Mouse (Mus musculus): Measurements from ENCODE around the gene Mapk8ip2. TPM values are rescaled to one million over a fixed set of nuclear protein-coding genes. Genes with fewer than 3 reads are reported as not detected.

Mapk8ip2 gene
- polyA plus RNA-seq (2014; fragmentation: Nextera tagmentation; extraction: Ambion mirVana) = 62.8 and 66.3 TPM in 2 replicates

GRCm38 (mm10) chr15:89453865-89454478 lies at the start of gene Mapk8ip2:
Gene Mapk8ip2, plus strand, starts transcription at chr15:89453913.
- ATAC-seq (ENCODE audit: low FRiP score) = peak; percentile 80
- Histone ChIP-seq H3K4me2 (replicated peaks) (peak within 1 kb of the TSS; percentile 98), H3K4me3 (replicated peaks; ENCODE audit: low read length) (peak within 1 kb of the TSS; percentile 79), H3K4me1 (replicated peaks; ENCODE audit: control insufficient read depth, insufficient read depth, low read length) (peaks cover 26% of the 10 kb centered on the region), H3K9me3 (ENCODE audit: control insufficient read depth, low read length) (no peaks in the 10 kb centered on the region), H3K36me3 (replicated peaks; ENCODE audit: control insufficient read depth, insufficient read depth) (peaks cover 28% of the 10 kb centered on the region), H3K27ac (peak within 1 kb of the TSS; percentile 85), H3K27me3 (ENCODE audit: control insufficient read depth, insufficient read depth, low read length) (no peaks in the 10 kb centered on the region), H3K9ac (peak within 1 kb of the TSS; percentile 88)
- WGBS = under 1% methylated on average over 53 of the region's 53 CpGs
- peak; percentile 53 for DNase-seq (ENCODE audit: low spot score)

- H3K27me3 ChIP-seq (ENCODE audit: control insufficient read depth, insufficient read depth, low read length) = no peaks in the 10 kb centered on the region
- no peak overlapping the region for H3K27ac ChIP-seq
- no peak overlapping the region for H3K4me2 ChIP-seq (replicated peaks)
- no peak for ATAC-seq (ENCODE audit: low FRiP score)
- H3K36me3 ChIP-seq (replicated peaks; ENCODE audit: control insufficient read depth, insufficient read depth) = no peaks in the 10 kb centered on the region
- no peak overlapping the region for H3K9ac ChIP-seq
- no peak overlapping the region for H3K4me3 ChIP-seq (replicated peaks; ENCODE audit: low read length)
- H3K4me1 ChIP-seq (replicated peaks; ENCODE audit: control insufficient read depth, insufficient read depth, low read length) = no peaks in the 10 kb centered on the region
- 90% methylated on average over 10 of the region's 10 CpGs for WGBS
- peaks cover 12% of the 10 kb centered on the region; the same call in 1 of the 2 replicates for H3K9me3 ChIP-seq (ENCODE audit: control insufficient read depth, low read length)
- no peak for DNase-seq (ENCODE audit: low spot score)
Observed at GRCm38 (mm10) chr15:89404831-89405623, 48.7 kb upstream of the Mapk8ip2 start.

DNA sequence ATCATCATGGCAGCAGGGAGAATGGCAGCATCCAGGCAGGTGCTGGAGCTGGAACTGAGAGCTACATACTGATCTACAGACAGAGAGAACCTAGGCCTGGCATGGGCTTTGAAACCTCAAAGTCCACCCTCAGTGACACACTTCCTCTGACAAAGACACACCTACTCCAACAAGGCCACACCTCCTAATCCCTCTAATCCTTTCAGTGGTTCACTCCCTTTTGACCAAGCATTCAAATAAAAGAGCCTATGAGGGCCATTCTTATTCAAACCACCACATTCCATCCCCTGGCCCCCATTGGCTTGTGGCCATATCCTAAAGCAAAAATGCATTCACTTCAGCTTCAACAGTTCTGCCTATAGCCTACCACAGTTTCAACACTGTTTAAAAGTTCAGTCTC lies 47.0 kb upstream of the Mapk8ip2 start:
- Histone ChIP-seq H3K36me3 (replicated peaks; ENCODE audit: control insufficient read depth, insufficient read depth) (no peaks in the 10 kb centered on the region), H3K9me3 (ENCODE audit: control insufficient read depth, low read length) (peaks cover 12% of the 10 kb centered on the region; the same call in 1 of the 2 replicates), H3K4me3 (replicated peaks; ENCODE audit: low read length) (no peak overlapping the region), H3K9ac (no peak overlapping the region), H3K27ac (no peak overlapping the region), H3K4me1 (replicated peaks; ENCODE audit: control insufficient read depth, insufficient read depth, low read length) (no peaks in the 10 kb centered on the region), H3K27me3 (ENCODE audit: control insufficient read depth, insufficient read depth, low read length) (no peaks in the 10 kb centered on the region), H3K4me2 (replicated peaks) (no peak overlapping the region)
- ATAC-seq (ENCODE audit: low FRiP score) (no peak), DNase-seq (ENCODE audit: low spot score) (no peak)

- Histone ChIP-seq H3K4me3 (replicated peaks; ENCODE audit: low read length) (no peak within 1 kb of the TSS), H3K4me1 (replicated peaks; ENCODE audit: control insufficient read depth, insufficient read depth, low read length) (no peaks in the 10 kb centered on the region), H3K9me3 (ENCODE audit: control insufficient read depth, low read length) (peaks cover 12% of the 10 kb centered on the region; the same call in 1 of the 2 replicates), H3K27ac (no peak within 1 kb of the TSS), H3K9ac (no peak within 1 kb of the TSS), H3K27me3 (ENCODE audit: control insufficient read depth, insufficient read depth, low read length) (no peaks in the 10 kb centered on the region), H3K4me2 (replicated peaks) (no peak within 1 kb of the TSS), H3K36me3 (replicated peaks; ENCODE audit: control insufficient read depth, insufficient read depth) (no peaks in the 10 kb centered on the region)
- DNase-seq (ENCODE audit: low spot score) (no peak), ATAC-seq (ENCODE audit: low FRiP score) (no peak)
- 90% methylated on average over 24 of the region's 24 CpGs for WGBS
Observed at GRCm38 (mm10) chr15:89410118-89410517, 43.6 kb upstream of the Mapk8ip2 start, which contains the start of gene Syce3. Gene Syce3, minus strand, starts transcription at chr15:89410503.

GRCm38 (mm10) chr15:89415282-89415681 lies 38.4 kb upstream of the Mapk8ip2 start:
- WGBS = 89% methylated on average over 8 of the region's 8 CpGs
- Histone ChIP-seq H3K9ac (no peak overlapping the region), H3K36me3 (replicated peaks; ENCODE audit: control insufficient read depth, insufficient read depth) (peaks cover 35% of the 10 kb centered on the region), H3K4me1 (replicated peaks; ENCODE audit: control insufficient read depth, insufficient read depth, low read length) (no peaks in the 10 kb centered on the region), H3K4me2 (replicated peaks) (no peak overlapping the region), H3K4me3 (replicated peaks; ENCODE audit: low read length) (no peak overlapping the region), H3K27me3 (ENCODE audit: control insufficient read depth, insufficient read depth, low read length) (no peaks in the 10 kb centered on the region), H3K27ac (no peak overlapping the region), H3K9me3 (ENCODE audit: control insufficient read depth, low read length) (no peaks in the 10 kb centered on the region)
- DNase-seq (ENCODE audit: low spot score) (no peak), ATAC-seq (ENCODE audit: low FRiP score) (no peak)

- H3K27ac ChIP-seq = no peak overlapping the region
- H3K9ac ChIP-seq = no peak overlapping the region
- H3K4me1 ChIP-seq (replicated peaks; ENCODE audit: control insufficient read depth, insufficient read depth, low read length) = no peaks in the 10 kb centered on the region
- WGBS = 91% methylated on average over 9 of the region's 9 CpGs
- H3K27me3 ChIP-seq (ENCODE audit: control insufficient read depth, insufficient read depth, low read length) = no peaks in the 10 kb centered on the region
- no peak overlapping the region for H3K4me2 ChIP-seq (replicated peaks)
- no peaks in the 10 kb centered on the region for H3K9me3 ChIP-seq (ENCODE audit: control insufficient read depth, low read length)
- ATAC-seq (ENCODE audit: low FRiP score) (no peak), DNase-seq (ENCODE audit: low spot score) (no peak)
- H3K36me3 ChIP-seq (replicated peaks; ENCODE audit: control insufficient read depth, insufficient read depth) = peaks cover 68% of the 10 kb centered on the region
- H3K4me3 ChIP-seq (replicated peaks; ENCODE audit: low read length) = no peak overlapping the region
Observed at GRCm38 (mm10) chr15:89421938-89422337, 31.8 kb upstream of the Mapk8ip2 start.

GRCm38 (mm10) chr15:89424621-89425020 lies 29.1 kb upstream of the Mapk8ip2 start:
- Histone ChIP-seq H3K4me1 (replicated peaks; ENCODE audit: control insufficient read depth, insufficient read depth, low read length) (peaks cover 9% of the 10 kb centered on the region), H3K9me3 (ENCODE audit: control insufficient read depth, low read length) (no peaks in the 10 kb centered on the region), H3K4me2 (replicated peaks) (no peak overlapping the region), H3K27me3 (ENCODE audit: control insufficient read depth, insufficient read depth, low read length) (no peaks in the 10 kb centered on the region), H3K27ac (no peak overlapping the region), H3K36me3 (replicated peaks; ENCODE audit: control insufficient read depth, insufficient read depth) (peaks cover 57% of the 10 kb centered on the region), H3K9ac (no peak overlapping the region), H3K4me3 (replicated peaks; ENCODE audit: low read length) (no peak overlapping the region)
- 80% methylated on average over 8 of the region's 8 CpGs for WGBS
- ATAC-seq (ENCODE audit: low FRiP score) = no peak
- no peak for DNase-seq (ENCODE audit: low spot score)

DNA sequence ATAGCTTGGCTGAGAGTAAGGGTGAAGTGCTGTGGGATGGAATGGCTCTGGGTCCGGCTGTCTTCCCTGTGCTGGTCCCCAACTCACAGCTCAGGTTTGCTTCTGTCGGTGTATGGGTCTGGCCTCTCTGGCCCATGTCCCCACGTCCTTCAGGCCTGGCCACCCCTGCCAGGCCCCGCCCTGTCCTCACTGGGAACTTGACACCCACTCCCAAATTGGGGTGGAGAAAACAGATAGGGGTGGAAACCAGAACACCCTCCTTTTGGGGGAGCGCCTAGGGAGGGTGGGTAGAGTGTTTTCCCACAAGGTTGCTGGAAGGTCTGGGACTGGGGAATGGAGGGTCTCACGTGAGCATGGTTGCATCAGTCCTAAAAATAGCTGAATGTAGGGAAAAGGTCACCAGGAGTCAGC lies 28.0 kb upstream of the Mapk8ip2 start, which contains the start of gene Cpt1b:
Gene Cpt1b, minus strand, starts transcription at position 153 of the 411 bp plus-strand sequence.
- DNase-seq (ENCODE audit: low spot score) (no peak), ATAC-seq (ENCODE audit: low FRiP score) (no peak)
- Histone ChIP-seq H3K9me3 (ENCODE audit: control insufficient read depth, low read length) (no peaks in the 10 kb centered on the region), H3K9ac (no peak within 1 kb of the TSS), H3K4me2 (replicated peaks) (no peak within 1 kb of the TSS), H3K4me1 (replicated peaks; ENCODE audit: control insufficient read depth, insufficient read depth, low read length) (peaks cover 9% of the 10 kb centered on the region), H3K36me3 (replicated peaks; ENCODE audit: control insufficient read depth, insufficient read depth) (peaks cover 46% of the 10 kb centered on the region), H3K4me3 (replicated peaks; ENCODE audit: low read length) (no peak within 1 kb of the TSS), H3K27ac (no peak within 1 kb of the TSS), H3K27me3 (ENCODE audit: control insufficient read depth, insufficient read depth, low read length) (no peaks in the 10 kb centered on the region)
- 47% methylated on average over 6 of the region's 6 CpGs for WGBS

DNA sequence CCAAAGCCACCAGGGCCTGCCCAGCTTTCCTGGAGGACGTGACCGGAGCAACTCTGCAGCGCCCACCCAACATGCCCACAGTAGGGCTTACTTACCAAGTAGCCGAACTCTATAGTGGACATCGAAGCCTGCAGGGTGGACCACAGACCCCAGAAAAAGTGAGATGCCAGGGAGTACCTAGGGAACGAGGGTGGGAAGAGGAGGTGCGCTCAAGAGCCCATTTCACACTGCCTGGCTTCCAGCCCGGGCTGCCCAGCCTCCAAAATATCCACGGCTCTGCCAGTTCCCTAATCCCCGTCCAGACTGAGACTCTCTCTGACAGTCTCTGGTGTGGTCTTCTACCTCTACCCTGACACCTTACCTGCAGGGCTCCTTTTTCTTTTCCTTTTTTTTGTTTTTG lies 27.0 kb upstream of the Mapk8ip2 start:
- Histone ChIP-seq H3K27ac (no peak overlapping the region), H3K36me3 (replicated peaks; ENCODE audit: control insufficient read depth, insufficient read depth) (peaks cover 40% of the 10 kb centered on the region), H3K27me3 (ENCODE audit: control insufficient read depth, insufficient read depth, low read length) (no peaks in the 10 kb centered on the region), H3K4me1 (replicated peaks; ENCODE audit: control insufficient read depth, insufficient read depth, low read length) (peaks cover 9% of the 10 kb centered on the region), H3K9me3 (ENCODE audit: control insufficient read depth, low read length) (no peaks in the 10 kb centered on the region), H3K4me3 (replicated peaks; ENCODE audit: low read length) (no peak overlapping the region), H3K9ac (no peak overlapping the region), H3K4me2 (replicated peaks) (no peak overlapping the region)
- DNase-seq (ENCODE audit: low spot score) (no peak), ATAC-seq (ENCODE audit: low FRiP score) (no peak)
- 92% methylated on average over 10 of the region's 10 CpGs for WGBS

Data from hindbrain, embryonic 14.5 days (tissue).